Mouse (Mus musculus) megakaryocyte progenitor cell, adult 5-6 weeks (primary cell): ENCODE data around the gene Angpt4. TPM values are rescaled to one million over a fixed set of nuclear protein-coding genes. Genes with fewer than 3 reads are reported as not detected.

Source experiments
- ATAC-seq: replicated peaks from 2 replicates; pipeline ENCODE4 v1.8.0; 2016; ENCODE audit warnings: mild to moderate bottlenecking, moderate TSS enrichment, inconsistent platforms; ENCODE audit not compliant: poor library complexity
- total RNA-seq, 2 experiments: library from RNA; stranded (forward) in 1 of 2; stranded (reverse) in 1 of 2; fragments of 157-497, 149-512 nt in 1 of 2; fragments of 200-1000 nt in 1 of 2; gene quantifications; 2 replicates each; pipeline versions ENCODE4 v1.2.3 to v1.2.4; 2015 to 2017

Gene Angpt4
- total RNA-seq, 2 experiments from 2014 or later: not detected

- no peak for ATAC-seq
These were observed 3.1 kb downstream of the Angpt4 start for GRCm38 (mm10) chr2:151914120-151914519.

GRCm38 (mm10) chr2:151915111-151915510 is 4.1 kb downstream of the Angpt4 start:
- no peak for ATAC-seq

GRCm38 (mm10) chr2:151916061-151916831 is 5.2 kb downstream of the Angpt4 start:
- no peak for ATAC-seq

- ATAC-seq: no peak
These were observed 8.1 kb downstream of the Angpt4 start for GRCm38 (mm10) chr2:151919140-151919539.

- no peak for ATAC-seq
These were observed 10.1 kb downstream of the Angpt4 start for GRCm38 (mm10) chr2:151921068-151921467.

- ATAC-seq: no peak
These were observed 10.6 kb downstream of the Angpt4 start for GRCm38 (mm10) chr2:151921596-151921995.

GRCm38 (mm10) chr2:151924276-151924675 is 13.3 kb downstream of the Angpt4 start:
- ATAC-seq: no peak

GRCm38 (mm10) chr2:151925715-151926114 is 14.7 kb downstream of the Angpt4 start:
- ATAC-seq: no peak

- no peak for ATAC-seq
These were observed 16.1 kb downstream of the Angpt4 start for GRCm38 (mm10) chr2:151927103-151927502.

GRCm38 (mm10) chr2:151930389-151931074 is 19.5 kb downstream of the Angpt4 start:
- ATAC-seq: peak; percentile 95

GRCm38 (mm10) chr2:151937893-151938292 is 26.9 kb downstream of the Angpt4 start:
- ATAC-seq: peak; percentile 47

- no peak for ATAC-seq
These were observed 27.8 kb downstream of the Angpt4 start for GRCm38 (mm10) chr2:151938780-151939200.

GRCm38 (mm10) chr2:151939651-151940420 is 28.8 kb downstream of the Angpt4 start:
- no peak for ATAC-seq

GRCm38 (mm10) chr2:151941269-151941668 is 30.3 kb downstream of the Angpt4 start:
- peak; percentile 61 for ATAC-seq

- peak; percentile 40; the same call in 1 of the 2 replicates for ATAC-seq
These were observed 33.1 kb downstream of the Angpt4 start for GRCm38 (mm10) chr2:151944106-151944505.

GRCm38 (mm10) chr2:151947617-151948016 is 36.6 kb downstream of the Angpt4 start:
- ATAC-seq: no peak

GRCm38 (mm10) chr2:151948311-151948710 is 37.3 kb downstream of the Angpt4 start:
- no peak for ATAC-seq

- ATAC-seq: no peak
These were observed 38.2 kb downstream of the Angpt4 start for GRCm38 (mm10) chr2:151949082-151949774.

GRCm38 (mm10) chr2:151953665-151954064 is 42.7 kb downstream of the Angpt4 start:
- ATAC-seq: no peak

- no peak for ATAC-seq
These were observed 45.6 kb downstream of the Angpt4 start for GRCm38 (mm10) chr2:151956500-151957137.
